Mouse (Mus musculus) cerebellum, adult 9-10 months (tissue): ENCODE results near the gene Farp1.
A peak's percentile ranks its signal among the peaks of the same experiment; 100 is the strongest.

Experiments
- DNase-seq: peaks from one replicate; pipeline ENCODE4 v3.0.0; 2022

Farp1 gene

DNA sequence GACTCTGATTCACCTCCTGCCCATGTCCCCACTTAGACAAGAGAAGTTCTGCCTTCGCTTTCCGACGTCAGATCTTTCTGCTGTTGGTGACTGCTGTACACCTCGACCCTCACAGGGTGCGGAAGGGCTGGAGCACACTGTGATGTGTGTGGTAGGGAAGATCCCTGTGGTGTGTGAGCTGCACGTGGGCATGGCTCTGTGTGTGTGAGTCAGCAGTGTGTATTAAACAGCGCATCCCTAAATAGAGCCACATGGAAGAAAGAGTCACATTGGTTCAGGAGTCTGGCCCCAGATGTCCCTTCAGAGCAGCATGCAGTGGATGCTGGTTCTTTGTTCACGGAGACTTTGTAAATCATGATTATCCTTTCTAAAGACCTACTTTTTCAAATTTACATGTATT is 196.2 kb downstream of the Farp1 start:
- DNase-seq: no peak

DNA sequence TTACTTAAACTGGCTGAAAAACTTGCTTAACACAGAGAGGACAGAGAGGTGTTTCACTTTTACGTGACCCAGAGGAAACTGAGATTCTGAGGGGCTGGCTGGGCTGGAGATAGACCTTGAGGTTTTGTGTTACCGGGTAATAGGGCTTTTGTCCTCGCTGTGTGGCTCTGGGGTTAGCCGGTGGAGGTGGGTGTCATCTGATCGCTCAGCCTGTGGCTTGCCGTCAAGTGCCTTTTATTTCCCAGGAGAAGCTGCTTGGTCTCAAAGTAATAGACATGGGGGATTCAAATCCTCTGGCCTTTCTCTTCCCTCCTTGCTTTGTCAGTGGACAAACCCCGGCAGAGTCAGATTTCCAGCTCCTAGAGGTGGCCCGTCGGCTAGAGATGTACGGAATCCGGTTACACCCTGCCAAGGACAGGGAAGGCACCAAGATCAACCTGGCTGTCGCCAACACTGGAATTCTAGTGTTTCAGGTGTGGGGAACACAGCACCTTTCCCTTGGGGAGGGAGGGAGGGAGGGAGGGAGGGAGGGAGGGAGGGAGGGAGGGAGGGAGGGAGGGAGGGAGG is 199.8 kb downstream of the Farp1 start:
- DNase-seq: no peak

DNA sequence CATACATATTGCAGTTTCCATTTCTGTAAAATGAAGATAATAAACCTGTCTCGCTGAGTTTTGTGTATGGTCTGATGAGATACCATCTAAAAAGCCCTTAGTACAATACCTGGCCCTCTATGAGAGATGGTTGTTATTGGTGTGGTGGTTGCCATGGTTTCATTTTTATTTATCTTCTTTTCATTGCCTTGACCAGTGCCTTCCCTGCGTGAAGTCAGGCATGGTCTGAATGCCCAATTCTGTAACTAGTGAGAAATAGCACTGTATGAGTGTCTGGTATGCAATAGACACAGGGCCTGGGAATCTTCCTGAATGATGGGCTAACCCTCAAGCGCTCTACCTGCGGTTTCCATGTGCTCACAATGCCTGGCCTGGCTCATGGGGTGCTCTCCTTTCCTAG is 201.7 kb downstream of the Farp1 start:
- DNase-seq: no peak

DNA sequence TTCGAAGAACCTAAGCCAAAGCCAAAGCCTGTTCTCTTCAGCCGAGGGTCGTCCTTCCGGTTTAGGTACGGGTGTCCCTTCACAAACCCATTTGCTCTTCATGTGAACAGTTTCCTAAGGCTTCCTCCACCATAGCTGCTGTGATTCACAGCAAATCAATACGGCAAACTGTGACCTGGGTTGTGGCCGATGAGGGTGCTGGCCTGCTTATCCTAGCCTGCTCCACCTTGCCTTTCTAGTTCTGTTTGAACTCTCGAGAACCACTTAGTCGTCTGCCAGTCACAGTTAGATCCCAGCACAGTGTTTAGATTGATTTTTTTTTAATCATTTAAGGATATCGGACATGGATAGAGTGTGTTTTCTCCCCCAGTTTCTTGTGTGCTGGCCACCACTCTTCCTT is 203.7 kb downstream of the Farp1 start:
- no peak for DNase-seq

DNA sequence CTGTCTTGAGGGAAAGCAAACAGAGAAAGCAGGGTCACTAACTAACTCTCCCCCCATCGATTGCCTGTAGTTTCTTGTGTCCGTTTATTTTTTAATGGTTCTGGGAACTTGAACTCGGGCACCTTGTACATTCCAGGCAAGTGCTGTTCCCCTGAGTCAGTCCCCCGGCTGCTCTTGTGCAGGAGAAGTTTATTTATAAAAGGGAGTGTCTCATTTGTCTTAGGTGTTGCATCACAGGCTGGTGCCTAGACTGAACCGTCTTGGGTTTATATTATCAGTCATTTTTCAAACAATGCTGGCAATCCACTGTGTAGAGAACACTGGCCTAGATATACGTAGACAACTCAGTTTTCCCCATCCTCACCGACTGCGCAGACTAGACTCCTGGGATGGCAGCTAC is 204.4 kb downstream of the Farp1 start:
- no peak for DNase-seq

DNA sequence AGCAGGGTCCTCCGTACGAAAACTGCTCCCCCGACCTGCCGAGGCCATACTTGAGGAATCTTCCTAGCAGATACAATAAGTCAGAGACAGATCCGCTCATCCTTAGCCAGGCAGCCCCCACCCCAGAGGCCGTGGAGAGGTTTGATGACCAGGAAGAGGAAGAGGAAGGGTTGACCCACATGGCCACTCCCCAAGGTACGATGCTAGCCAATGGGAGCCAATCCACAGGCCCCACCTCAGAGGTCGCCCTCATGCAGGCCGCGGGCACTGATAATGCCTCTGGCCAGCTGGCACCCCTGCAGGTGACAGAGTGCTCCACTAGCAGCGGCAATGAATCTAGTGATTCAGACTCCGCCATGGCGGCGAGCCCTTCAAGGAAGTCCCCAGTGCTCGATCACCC is 209.1 kb downstream of the Farp1 start:
- DNase-seq: no peak

DNA sequence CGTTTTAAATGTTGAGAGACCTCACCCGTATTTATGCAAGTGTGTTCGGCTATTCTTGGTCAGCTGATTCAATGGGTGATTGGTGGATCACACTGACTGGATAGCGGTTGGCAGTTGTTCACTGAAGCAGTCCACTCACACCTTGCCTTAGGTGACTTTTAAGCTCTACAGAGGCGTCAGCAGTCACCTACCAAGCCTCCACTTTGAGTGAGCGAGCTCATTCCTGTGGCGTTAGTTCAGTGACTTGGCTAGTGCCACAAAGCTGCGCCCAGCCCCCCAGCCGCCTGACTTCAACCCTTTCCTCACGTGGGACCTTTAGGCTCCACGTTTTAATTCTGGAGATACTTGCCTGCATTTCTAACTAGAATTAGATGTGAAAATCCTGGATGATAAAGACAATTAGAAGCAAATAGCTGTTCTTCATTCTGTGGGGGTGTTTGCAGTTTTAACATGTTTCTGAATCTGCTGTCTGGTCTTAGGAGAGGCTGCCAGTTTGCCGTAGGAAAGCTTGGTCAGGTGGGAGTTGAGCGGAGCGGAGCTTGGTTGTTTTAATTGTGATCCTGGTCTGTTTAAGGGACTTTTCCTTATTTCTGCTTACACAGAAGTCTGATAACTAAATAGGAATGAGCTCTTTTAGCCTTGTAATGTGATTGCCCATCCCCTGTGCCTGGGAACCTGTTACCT is 211.2 kb downstream of the Farp1 start:
- no peak for DNase-seq

DNA sequence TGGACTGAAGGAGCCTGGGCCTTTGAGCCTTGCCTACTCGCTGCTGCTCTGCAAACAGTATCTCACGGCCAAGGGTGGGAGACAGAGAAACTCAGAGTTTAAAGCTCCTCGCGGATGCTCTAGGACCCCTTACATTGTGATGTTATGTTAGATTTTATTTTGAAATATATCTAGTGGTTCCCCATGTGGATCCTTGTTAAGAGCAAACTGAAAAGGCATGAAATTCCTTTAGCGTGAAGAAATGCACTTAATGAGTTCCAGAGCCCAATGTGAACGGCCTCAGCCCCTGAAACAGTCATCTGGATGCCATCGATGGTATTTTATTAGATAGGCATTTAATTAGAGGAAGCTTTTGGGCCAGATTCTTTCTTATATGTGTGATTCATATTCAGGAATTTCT is 212.3 kb downstream of the Farp1 start:
- DNase-seq: no peak

DNA sequence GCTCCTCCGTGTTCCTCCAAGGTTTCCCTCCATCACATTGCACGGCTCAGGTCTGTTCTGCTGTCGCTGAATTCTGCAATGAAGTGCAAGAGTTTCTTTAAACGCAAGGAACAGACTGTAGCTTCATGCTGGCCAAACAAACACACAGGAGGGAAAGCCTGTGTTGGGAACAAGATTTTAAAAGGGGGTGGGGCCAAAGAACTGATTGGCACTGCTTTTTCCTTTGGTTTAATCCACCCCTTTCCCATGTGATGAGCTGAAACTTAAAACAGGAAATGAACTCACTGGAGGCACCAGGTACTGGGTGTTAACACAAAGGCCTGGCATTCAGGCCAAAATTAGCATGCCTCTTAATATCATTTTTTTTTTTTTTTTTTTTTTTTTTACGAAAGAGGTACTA is 213.3 kb downstream of the Farp1 start:
- no peak for DNase-seq

DNA sequence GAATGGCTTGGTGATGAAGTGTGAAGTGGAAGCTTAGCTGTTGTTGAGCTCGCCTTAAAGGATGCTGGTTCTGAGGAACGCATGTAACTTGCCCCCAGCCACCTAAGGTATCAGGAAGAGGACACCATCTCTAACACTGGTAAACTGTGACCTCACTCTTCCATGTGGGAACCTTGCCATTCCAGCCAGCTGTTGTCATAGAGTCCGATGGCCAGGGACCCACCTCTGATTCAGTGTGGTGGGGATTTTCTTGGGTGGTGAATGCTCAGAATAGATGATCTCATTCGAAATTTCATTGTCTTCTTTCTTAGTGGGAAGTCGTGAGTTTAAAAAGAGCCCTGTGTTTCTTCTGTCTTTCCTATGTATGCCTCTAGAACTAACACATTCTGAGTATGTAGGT is 216.1 kb downstream of the Farp1 start:
- no peak for DNase-seq

DNA sequence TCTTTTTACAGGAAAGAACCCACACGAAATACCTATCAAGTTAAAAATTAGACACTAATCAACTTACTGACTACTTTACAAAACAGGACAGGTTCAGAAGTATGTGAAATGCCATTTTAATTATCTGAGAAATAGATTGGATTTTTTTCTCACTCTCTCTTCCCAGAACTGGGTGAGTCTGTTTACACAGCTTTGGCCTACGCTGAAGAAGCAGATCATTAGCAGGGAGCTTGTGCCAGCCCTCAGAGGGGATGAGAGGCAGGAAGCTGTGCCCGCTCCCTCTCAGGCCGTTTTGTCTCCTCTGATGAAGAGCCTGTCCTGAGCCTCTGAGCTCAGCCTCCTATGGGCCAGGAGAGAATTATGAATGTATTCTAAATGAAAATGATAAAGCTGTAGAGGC is 216.7 kb downstream of the Farp1 start:
- DNase-seq: no peak

DNA sequence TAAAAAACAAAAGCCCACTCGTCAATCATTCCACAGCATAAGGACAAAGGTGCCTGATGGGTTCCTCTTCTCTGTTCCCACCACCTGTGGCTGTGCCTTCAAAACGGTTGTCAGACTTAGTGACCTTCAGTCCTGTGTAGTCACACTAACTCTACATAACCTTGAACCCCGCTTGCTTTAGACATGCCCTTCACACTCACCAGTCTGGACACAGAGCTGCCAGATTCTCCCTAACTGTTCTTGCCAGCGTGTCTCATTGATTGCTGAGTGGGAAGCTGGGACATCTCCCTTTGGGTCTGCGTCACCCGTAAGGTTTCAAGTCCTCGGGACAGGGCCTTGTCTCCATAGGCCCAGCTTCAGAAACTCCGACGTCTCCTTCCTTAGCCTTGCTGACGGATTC is 217.5 kb downstream of the Farp1 start:
- no peak for DNase-seq

DNA sequence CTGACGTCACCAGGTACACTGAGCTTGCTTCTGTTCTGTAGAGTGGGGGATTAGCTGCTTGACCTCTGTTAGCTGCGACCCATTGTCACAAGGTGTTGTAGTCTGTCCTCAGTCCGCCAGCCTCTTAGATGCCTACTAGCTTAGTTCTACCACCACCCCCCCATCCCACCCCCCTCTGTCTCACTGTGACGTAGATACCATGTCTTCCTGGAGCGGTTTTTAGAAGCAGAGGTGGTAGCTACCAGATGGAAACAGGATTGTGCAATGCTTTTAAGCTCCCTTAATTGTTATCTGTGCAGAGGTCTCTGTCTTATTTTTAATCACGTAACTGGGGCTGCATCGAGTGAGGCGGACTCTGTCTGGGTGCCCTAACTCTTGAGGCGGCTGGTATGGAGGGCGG is 219.9 kb downstream of the Farp1 start:
- DNase-seq: no peak

DNA sequence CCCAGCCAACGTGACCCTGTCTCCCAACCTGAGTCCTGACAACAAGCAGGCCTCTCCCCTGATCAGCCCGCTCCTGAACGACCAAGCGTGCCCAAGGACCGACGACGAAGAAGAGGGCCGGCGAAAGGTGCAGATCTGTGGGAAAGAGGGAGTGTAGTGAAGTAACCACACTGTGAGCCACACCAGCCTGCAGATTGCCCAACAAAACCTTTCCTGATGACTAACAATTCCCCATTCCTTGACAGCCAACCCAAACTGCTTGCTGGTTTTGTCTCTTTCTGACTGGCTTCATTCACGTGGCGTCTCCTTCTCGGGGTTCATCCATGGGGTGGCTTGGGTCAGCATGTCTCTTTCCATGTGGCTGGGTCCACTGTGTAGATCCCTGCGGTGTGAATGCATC is 220.5 kb downstream of the Farp1 start:
- DNase-seq: no peak

DNA sequence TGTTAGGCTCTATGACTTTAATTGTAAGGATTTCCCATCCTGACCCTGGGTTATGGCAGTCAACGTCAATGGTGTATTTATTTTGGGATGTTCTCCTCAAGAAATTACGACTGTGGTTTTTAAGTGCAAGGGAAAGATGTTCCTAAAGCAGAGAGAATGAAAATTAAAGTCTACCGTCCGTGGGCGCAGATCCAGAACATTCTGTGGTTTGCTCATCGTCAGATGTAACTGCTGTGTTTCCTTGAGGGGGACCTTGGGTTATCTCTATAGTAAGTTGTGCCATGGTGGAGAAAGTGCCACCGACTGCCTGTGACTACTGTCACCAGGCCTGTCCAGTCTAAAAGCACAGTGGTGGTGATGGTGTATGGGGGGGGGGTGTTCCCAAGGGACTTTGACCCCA is 221.9 kb downstream of the Farp1 start:
- DNase-seq: no peak

DNA sequence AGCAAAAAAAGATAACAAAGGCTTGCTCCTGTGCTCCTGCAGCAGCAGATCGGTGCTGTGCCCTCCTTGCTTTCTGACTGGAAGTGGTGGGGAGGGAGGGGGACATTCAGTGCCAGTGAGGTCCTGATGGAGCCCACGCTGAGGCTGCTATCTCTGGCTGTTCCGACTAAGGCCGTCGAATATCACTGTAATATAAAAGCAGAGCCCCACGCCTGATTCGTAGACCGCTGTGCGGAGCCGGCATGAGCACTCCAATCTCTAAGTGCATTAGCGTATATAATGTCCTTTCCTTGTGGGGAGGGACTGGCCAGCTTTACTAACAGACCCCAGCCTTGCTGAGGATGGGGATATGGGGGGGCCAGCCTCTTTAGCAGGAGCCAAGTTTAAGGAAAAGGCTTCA is 224.3 kb downstream of the Farp1 start:
- DNase-seq: no peak

DNA sequence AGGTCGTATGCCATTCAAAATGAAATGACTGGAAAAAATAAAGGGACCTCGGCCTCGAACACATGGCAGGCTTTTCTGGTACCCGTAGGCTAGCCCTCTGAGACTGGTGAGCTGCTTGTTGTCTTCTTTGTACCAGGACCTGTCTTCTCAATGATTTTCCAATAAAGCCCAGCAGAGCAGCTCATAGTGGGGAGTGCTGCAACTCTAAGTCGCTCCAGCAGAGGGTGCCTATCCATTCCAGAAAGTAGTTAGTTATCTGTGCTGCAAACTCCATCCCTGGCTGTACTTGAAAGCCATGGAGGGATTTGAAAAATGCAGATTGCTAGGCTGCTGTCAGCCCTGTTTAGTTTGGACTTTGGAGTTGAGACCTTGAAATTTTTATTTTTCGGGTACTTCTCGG is 224.8 kb downstream of the Farp1 start:
- DNase-seq: peak; percentile 34

DNA sequence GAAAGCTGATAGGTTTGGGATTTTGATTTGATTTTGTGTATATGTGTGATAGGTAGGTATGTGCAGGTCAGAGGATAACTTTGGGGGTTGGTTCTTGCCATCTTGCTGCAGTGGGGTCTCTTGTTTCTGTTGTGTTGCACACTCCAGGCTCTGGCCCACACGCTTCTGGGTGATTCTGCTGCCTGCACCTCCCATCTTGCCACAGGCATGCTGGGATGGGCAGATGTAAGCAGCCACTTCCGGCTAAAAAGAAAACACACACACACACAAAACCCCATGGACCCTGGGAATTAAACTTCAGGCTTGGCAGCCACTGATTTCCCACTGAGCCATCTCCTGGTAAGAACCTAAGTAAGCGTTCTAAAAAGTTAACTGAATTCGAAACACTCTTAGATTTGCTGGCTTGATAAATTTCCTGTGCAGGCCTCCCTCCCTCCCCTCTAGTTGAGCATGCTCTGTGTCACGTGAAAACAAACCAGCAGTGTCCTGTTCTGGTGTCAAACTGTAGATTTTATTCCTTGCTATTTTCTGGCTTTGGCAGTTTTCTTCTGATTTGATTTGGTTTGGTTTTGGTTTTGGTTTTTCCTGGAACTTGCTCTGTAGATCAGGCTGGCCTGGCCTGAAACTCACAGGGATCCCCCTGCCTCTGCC is 226.4 kb downstream of the Farp1 start:
- DNase-seq: no peak

DNA sequence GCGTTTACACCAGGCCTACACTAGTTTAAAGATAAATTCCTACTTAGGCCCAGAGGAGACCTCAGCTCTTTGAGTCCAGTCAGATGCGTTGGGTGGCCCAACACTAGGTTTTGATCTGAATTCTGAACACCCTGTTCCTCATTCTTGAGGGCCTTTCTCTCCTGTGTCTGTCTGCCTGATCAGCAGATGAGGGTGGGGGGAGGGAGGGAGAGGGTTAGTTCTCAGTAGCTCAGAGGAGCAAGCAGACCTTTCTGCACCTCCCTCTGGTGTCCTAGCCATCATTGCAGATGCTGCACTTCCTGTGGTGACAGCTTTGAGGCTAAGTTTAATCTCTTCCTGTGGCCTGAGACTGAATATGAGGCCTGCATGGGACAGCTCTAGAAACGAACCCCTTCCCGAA is 227.6 kb downstream of the Farp1 start:
- no peak for DNase-seq

DNA sequence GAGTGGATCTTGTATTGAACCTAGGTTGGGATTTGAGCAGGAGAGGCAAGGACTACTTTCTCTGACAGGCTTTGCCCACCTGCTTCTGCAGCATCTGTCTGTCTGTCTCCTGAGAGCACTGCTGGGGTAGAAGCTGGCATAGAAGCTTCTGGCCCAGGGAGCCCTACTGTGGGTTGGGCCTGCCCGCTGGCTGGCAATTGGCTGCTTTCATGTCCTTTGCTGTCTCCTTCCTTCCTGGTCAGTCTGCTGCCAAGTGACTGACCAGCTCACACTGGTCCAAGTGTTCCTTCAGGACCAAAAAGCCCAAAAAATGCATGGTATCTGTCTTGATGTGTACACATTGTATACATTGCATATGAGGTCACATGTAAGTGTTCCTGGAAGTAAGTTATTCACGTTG is 228.9 kb downstream of the Farp1 start:
- DNase-seq: no peak

DNA sequence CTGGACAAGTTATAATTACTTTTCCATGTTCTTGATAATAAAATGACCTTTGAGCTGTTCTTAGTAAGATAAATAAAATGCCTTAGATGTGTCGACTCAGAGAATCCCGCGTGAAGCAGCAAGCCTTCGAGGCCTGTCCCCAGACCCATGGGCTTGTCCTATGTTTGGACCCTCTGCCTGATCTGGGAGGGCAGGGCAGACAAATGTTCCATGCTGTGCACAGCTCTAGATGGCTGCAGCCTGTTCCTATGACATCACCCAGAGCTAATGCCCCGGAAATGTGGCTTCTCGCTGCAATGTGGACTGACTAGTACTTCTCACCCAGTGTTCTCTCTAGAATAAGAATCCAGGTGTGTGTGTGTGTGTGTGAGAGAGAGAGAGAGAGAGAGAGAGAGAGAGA is 229.5 kb downstream of the Farp1 start:
- no peak for DNase-seq

DNA sequence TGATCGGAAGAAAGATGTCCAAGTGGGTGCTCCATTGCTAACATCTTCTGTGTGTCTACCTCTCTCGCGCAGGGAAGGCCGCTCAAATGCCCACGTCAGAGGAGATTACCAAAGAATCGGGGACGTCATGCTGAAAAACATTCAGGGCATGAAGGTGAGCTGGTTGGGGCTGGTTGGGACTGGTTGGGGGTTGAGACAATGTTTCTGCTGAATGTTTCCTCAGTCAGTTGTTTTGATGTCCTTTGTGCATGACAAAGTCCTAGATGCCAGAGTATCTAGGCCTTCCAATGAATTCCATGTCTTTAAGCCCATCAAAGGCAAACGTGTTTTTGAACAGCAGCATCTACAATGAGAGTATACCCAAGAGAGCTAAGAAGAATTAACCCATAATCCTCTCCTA is 232.8 kb downstream of the Farp1 start:
- DNase-seq: no peak

DNA sequence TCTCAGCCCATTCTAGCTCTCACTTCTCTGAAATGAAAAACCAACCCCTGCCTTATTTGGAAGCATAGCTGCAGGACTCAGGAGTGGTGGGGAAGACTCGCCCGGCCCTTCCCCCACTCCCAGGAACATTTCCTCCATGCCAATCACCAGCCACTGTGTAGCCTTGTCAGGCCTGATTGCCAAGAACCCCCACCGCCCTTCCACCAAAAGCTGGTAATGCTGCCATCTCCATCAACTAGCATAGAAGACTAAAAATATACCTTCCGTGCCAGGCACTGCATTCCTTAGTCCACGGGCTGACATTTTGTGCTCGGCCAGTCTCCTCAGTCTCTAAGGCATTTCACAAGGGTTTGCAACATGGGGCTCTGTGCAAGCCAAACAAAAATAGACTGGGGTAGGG is 235.5 kb downstream of the Farp1 start:
- no peak for DNase-seq

DNA sequence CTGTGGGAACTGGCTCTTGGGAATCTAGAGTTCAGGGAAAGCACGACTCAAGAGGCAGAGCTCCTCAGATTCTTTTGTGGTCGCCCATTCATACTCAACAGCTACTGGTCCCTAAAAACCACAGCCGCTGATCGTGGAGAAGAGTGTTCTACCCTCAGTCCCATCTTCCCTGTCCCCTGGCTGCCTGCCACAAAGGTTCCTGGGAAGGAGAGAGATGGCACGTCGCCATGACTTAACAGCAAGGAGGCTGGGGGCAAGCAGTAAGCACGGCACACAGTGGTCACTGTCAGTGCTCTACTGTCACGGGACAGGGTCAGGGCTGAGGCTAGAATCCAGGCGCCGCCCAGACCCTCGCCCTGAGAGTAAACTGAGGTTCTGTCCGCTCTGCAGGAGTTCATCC is 240.0 kb downstream of the Farp1 start:
- no peak for DNase-seq

DNA sequence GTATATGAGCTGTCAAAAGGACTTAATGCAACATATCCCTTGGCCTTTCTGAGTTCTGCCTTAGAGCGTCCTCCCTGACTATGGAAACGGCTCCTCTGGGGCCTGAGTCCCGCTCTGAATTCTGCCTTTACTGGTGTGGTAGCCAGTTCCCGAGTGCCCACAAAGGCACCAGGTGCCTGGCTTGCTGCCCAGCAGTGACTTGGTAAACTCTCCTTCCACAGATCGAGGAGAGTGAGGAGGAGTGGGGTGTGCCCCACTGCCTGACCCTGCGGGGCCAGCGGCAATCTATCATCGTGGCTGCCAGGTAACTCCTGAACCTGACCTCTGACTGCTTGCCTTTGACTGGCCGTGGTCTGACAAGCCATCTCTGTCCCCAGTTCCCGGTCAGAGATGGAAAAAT is 241.0 kb downstream of the Farp1 start:
- no peak for DNase-seq
